12 mouse cellular contexts compared by ENCODE assay signal in genomic region chr1:75798375-75799099, GRCm38 (mm10).
A peak's percentile ranks its signal among the peaks of the same experiment; 100 is the strongest.
DNase-seq lines count a peak whose midpoint lies in the region; ATAC-seq and TF ChIP-seq lines count a peak whose summit lies in the region.
"Had no signal": no experiment of that assay in that cellular context is flagged by ENCODE, and none has a peak within 500 bp of the region (broad histone marks: within the 10 kb centered on the region; RNA-seq: fewer than 3 reads in every experiment).

No protein-coding gene starts in this region.

- no peaks in the 10 kb centered on the region for H3K36me3 ChIP-seq in lung, embryonic 14.5 days (ENCODE audit: insufficient read depth)
- no peaks in the 10 kb centered on the region for H3K36me3 ChIP-seq in forebrain, postnatal 0 days (ENCODE audit: insufficient read depth)
- H3K36me3 ChIP-seq in heart, embryonic 16.5 days (ENCODE audit: control insufficient read depth, insufficient read depth), result no peaks in the 10 kb centered on the region
- H3K36me3 ChIP-seq: neural tube, embryonic 12.5 days had no signal

- no peaks in the 10 kb centered on the region for H3K27me3 ChIP-seq in lung, embryonic 14.5 days (ENCODE audit: insufficient read depth, low read length)
- H3K27me3 ChIP-seq in forebrain, postnatal 0 days (ENCODE audit: insufficient read depth, low read length), result no peaks in the 10 kb centered on the region
- H3K27me3 ChIP-seq in heart, embryonic 16.5 days (ENCODE audit: control insufficient read depth, insufficient read depth, low read length), result no peaks in the 10 kb centered on the region
- H3K27me3 ChIP-seq: neural tube, embryonic 12.5 days had no signal

- H3K4me1 ChIP-seq in lung, embryonic 14.5 days (ENCODE audit: insufficient read depth), result no peaks in the 10 kb centered on the region
- no peaks in the 10 kb centered on the region for H3K4me1 ChIP-seq in lung, adult 2 months (ENCODE audit: control insufficient read depth, insufficient read depth, low read length)
- H3K4me1 ChIP-seq in forebrain, postnatal 0 days (ENCODE audit: insufficient read depth), result no peaks in the 10 kb centered on the region
- H3K4me1 ChIP-seq in heart, embryonic 16.5 days (ENCODE audit: control insufficient read depth, insufficient read depth, low read length), result no peaks in the 10 kb centered on the region; the same call in 1 of the 2 replicates

- TF ChIP-seq POLR2A in lung, adult 2 months (IDR thresholded peaks at IDR 0.05; ENCODE audit: borderline replicate concordance, extremely low read depth, low read depth, low read length), result no peak

- no peak overlapping the region for H3K27ac ChIP-seq in lung, embryonic 14.5 days (ENCODE audit: low read depth)
- H3K27ac ChIP-seq in forebrain, postnatal 0 days (ENCODE audit: low read depth, low read length), result no peak overlapping the region
- no peak overlapping the region for H3K27ac ChIP-seq in heart, embryonic 16.5 days (ENCODE audit: low read length)
- H3K27ac ChIP-seq: macrophage; neural tube, embryonic 12.5 days had no signal

- H3K4me2 ChIP-seq in lung, embryonic 14.5 days, result no peak overlapping the region
- no peak overlapping the region for H3K4me2 ChIP-seq in forebrain, postnatal 0 days (ENCODE audit: low read depth)
- H3K4me2 ChIP-seq in heart, embryonic 16.5 days (ENCODE audit: low read depth, low read length), result no peak overlapping the region
- H3K4me2 ChIP-seq: neural tube, embryonic 12.5 days had no signal

- ATAC-seq in lung, embryonic 14.5 days (ENCODE audit: insufficient read depth), result peak; percentile 54; the same call in 1 of the 2 replicates
- ATAC-seq in forebrain, postnatal 0 days, result peak; percentile 66
- ATAC-seq in heart, embryonic 16.5 days (replicated peaks; ENCODE audit: extremely low read depth, insufficient read depth, low FRiP score), result peak; percentile 67

- peak; percentile 60 for DNase-seq in lung, embryonic 14.5 days
- no peak for DNase-seq in lung, adult 2 months
- DNase-seq in forebrain, postnatal 0 days, result peak; percentile 28
- DNase-seq in lung, postnatal 10 days, result peak; percentile 67
- DNase-seq in embryo, embryonic 10 days (ENCODE audit: low spot score), result no peak
- no peak for DNase-seq in thymus, postnatal 10 days (ENCODE audit: low spot score in 2 of 2)
- no peak for DNase-seq in urinary bladder, postnatal 25 days (ENCODE audit: low spot score)
- DNase-seq: adrenal gland, postnatal 10 days; cerebellum, postnatal 14 days had no signal

- TF ChIP-seq CTCF in lung, embryonic 14.5 days (IDR thresholded peaks at IDR 0.05; ENCODE audit: low read depth), result no peak
- no peak for TF ChIP-seq CTCF in lung, adult 2 months (IDR thresholded peaks at IDR 0.05; ENCODE audit: insufficient read depth, low read length)
- TF ChIP-seq CTCF in forebrain, postnatal 0 days (IDR thresholded peaks at IDR 0.05; ENCODE audit: low read depth), result peak; percentile 14; the same call in 1 of the 2 replicates

- WGBS in lung, embryonic 14.5 days, result 39% methylated on average over 6 of the region's 6 CpGs
- WGBS in lung, adult 2 months, result 35% methylated on average over 6 of the region's 6 CpGs
- 31% methylated on average over 6 of the region's 6 CpGs for WGBS in forebrain, postnatal 0 days
- 50% methylated on average over 6 of the region's 6 CpGs for whole genome bisulfite sequencing in heart, embryonic 16.5 days

- H3K4me3 ChIP-seq in lung, embryonic 14.5 days (ENCODE audit: low read depth, low read length), result no peak overlapping the region
- H3K4me3 ChIP-seq in lung, adult 2 months (replicated peaks; ENCODE audit: extremely low read depth, low read depth, low read length), result no peak overlapping the region
- H3K4me3 ChIP-seq in forebrain, postnatal 0 days (ENCODE audit: low read depth, low read length), result no peak overlapping the region
- H3K4me3 ChIP-seq in heart, embryonic 16.5 days (ENCODE audit: low read length), result no peak overlapping the region
- H3K4me3 ChIP-seq: neural tube, embryonic 12.5 days had no signal

- H3K9ac ChIP-seq in lung, embryonic 14.5 days, result no peak overlapping the region
- no peak overlapping the region for H3K9ac ChIP-seq in forebrain, postnatal 0 days
- no peak overlapping the region for H3K9ac ChIP-seq in heart, embryonic 16.5 days (ENCODE audit: low read length)
- H3K9ac ChIP-seq: neural tube, embryonic 12.5 days had no signal

- no peaks in the 10 kb centered on the region for H3K9me3 ChIP-seq in lung, embryonic 14.5 days (ENCODE audit: low read depth, low read length)
- H3K9me3 ChIP-seq in forebrain, postnatal 0 days (ENCODE audit: low read length), result no peaks in the 10 kb centered on the region
- no peaks in the 10 kb centered on the region for H3K9me3 ChIP-seq in heart, embryonic 16.5 days (replicated peaks; ENCODE audit: control insufficient read depth, low read length)
- H3K9me3 ChIP-seq: neural tube, embryonic 12.5 days had no signal

Comparison
In these comparisons a context has a peak if more than half of its experiments do, and no peak if none do; other contexts are left out.
1. DNase-seq: peak in lung, embryonic 14.5 days (single experiment), forebrain, postnatal 0 days (single experiment) and lung, postnatal 10 days (single experiment); none in lung, adult 2 months (single experiment), embryo, embryonic 10 days (single experiment), thymus, postnatal 10 days (0 of 2) and urinary bladder, postnatal 25 days (single experiment).
2. Peak in every context shown above with its lines, with median percentiles within 50 percentile points of each other: ATAC-seq.